Comparison of ENCODE assay signal across 8 mouse cellular contexts in the genomic region with DNA sequence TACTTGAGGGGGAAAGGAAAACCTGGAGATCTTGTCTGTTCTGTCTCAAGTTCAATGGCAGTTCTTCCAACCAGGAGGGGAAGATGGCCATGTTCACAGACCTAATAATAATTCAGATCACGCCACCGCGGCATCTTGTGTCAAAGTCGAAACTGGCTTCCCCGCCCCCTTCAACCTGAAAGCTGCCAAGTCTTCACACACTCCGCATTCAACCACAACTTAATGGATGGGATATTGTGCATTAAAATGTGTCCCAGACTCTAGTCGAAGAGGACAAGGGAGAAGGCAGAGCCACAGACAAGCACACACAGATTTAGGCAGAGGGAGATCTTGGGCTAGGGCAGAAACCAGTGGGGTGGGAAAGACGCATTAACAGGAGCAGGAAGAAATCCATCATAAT.
DNase-seq lines count a peak whose midpoint lies in the region; ATAC-seq lines count a peak whose summit lies in the region.

No protein-coding gene starts in this region.

- WGBS in embryonic facial prominence, embryonic 14.5 days: 2% methylated on average over 8 of the region's 8 CpGs
- WGBS in midbrain, embryonic 11.5 days: under 1% methylated on average over 8 of the region's 8 CpGs

- H3K27me3 ChIP-seq in embryonic facial prominence, embryonic 14.5 days (replicated peaks; ENCODE audit: control insufficient read depth, insufficient read depth, low read length): no peaks in the 10 kb centered on the region
- H3K27me3 ChIP-seq in midbrain, embryonic 11.5 days (ENCODE audit: control insufficient read depth, insufficient read depth, low read length): no peaks in the 10 kb centered on the region

- peaks cover 43% of the 10 kb centered on the region for H3K4me1 ChIP-seq in embryonic facial prominence, embryonic 14.5 days (ENCODE audit: control insufficient read depth, insufficient read depth, low read length)
- peaks cover 51% of the 10 kb centered on the region for H3K4me1 ChIP-seq in midbrain, embryonic 11.5 days (ENCODE audit: control insufficient read depth, insufficient read depth, low read length)

- H3K9me3 ChIP-seq in embryonic facial prominence, embryonic 14.5 days (ENCODE audit: control insufficient read depth, low read length): no peaks in the 10 kb centered on the region
- H3K9me3 ChIP-seq in midbrain, embryonic 11.5 days (ENCODE audit: control insufficient read depth, low read length): no peaks in the 10 kb centered on the region

- no peak for ATAC-seq in embryonic facial prominence, embryonic 14.5 days (ENCODE audit: low read depth)
- ATAC-seq in midbrain, embryonic 11.5 days (ENCODE audit: low FRiP score): peak; percentile 19
- no peak for ATAC-seq in erythroblast, adult 5-6 weeks (replicated peaks; ENCODE audit: low FRiP score, poor library complexity, severe bottlenecking)

- peak overlapping the region; percentile 51 for H3K4me3 ChIP-seq in embryonic facial prominence, embryonic 14.5 days (ENCODE audit: low read depth, low read length)
- H3K4me3 ChIP-seq in midbrain, embryonic 11.5 days (ENCODE audit: low read depth, low read length): peak overlapping the region; percentile 38; the same call in 1 of the 2 replicates

- DNase-seq in 3134 (ENCODE audit: extremely low read depth, insufficient read length, low spot score): peak; percentile 63
- peak; percentile 37 for DNase-seq in MN1 (ENCODE audit: low spot score)
- peak; percentile 89 for DNase-seq in embryonic facial prominence, embryonic 14.5 days (ENCODE audit: low spot score)
- DNase-seq in heart, postnatal 10 days: peak; percentile 78 to 83
- peak; percentile 76 to 82 for DNase-seq in kidney, postnatal 36 days
- peak; percentile 98 for DNase-seq in midbrain, embryonic 11.5 days (ENCODE audit: low spot score, missing footprints)
- DNase-seq in urinary bladder, adult 18-20 months (ENCODE audit: low spot score in 2 of 2): no peak

- peak overlapping the region; percentile 81 for H3K9ac ChIP-seq in embryonic facial prominence, embryonic 14.5 days (ENCODE audit: low read depth, low read length)
- H3K9ac ChIP-seq in midbrain, embryonic 11.5 days (ENCODE audit: low read length): peak overlapping the region; percentile 73

- no peaks in the 10 kb centered on the region for H3K36me3 ChIP-seq in embryonic facial prominence, embryonic 14.5 days (ENCODE audit: control insufficient read depth, insufficient read depth, low read length)
- no peaks in the 10 kb centered on the region for H3K36me3 ChIP-seq in midbrain, embryonic 11.5 days (ENCODE audit: control insufficient read depth, insufficient read depth, low read length)

- intact Hi-C loops in heart, postnatal 10 days (cut with DNase I): no loop called here

- H3K27ac ChIP-seq in embryonic facial prominence, embryonic 14.5 days (replicated peaks; ENCODE audit: low read depth, low read length): peak overlapping the region; percentile 93
- H3K27ac ChIP-seq in midbrain, embryonic 11.5 days (ENCODE audit: low read depth, low read length): peak overlapping the region; percentile 82

- peak overlapping the region; percentile 93 for H3K4me2 ChIP-seq in embryonic facial prominence, embryonic 14.5 days (ENCODE audit: low read depth, low read length)
- H3K4me2 ChIP-seq in midbrain, embryonic 11.5 days: peak overlapping the region; percentile 80

Comparison
In these comparisons a context has a peak if more than half of its experiments do, and no peak if none do; other contexts are left out.
1. DNase-seq: peak in 3134 (single experiment), MN1 (single experiment), embryonic facial prominence, embryonic 14.5 days (single experiment), heart, postnatal 10 days (2 of 2), kidney, postnatal 36 days (2 of 2) and midbrain, embryonic 11.5 days (single experiment); none in urinary bladder, adult 18-20 months (0 of 2).